Mouse (Mus musculus) right cerebral cortex, postnatal 4 days (tissue): Measurements from ENCODE around the gene H2al1m.
A peak's percentile ranks its signal among the peaks of the same experiment; 100 is the strongest.
"Not testable (repeated sequence)": the region's sequence is repeated elsewhere in the genome, so short reads cannot be mapped to it uniquely, and the experiment has no call there.

ENCODE experiments used
- DNase-seq: peaks from one replicate; pipeline ENCODE4 v3.0.0-alpha.2; 2022

Gene H2al1m

DNA sequence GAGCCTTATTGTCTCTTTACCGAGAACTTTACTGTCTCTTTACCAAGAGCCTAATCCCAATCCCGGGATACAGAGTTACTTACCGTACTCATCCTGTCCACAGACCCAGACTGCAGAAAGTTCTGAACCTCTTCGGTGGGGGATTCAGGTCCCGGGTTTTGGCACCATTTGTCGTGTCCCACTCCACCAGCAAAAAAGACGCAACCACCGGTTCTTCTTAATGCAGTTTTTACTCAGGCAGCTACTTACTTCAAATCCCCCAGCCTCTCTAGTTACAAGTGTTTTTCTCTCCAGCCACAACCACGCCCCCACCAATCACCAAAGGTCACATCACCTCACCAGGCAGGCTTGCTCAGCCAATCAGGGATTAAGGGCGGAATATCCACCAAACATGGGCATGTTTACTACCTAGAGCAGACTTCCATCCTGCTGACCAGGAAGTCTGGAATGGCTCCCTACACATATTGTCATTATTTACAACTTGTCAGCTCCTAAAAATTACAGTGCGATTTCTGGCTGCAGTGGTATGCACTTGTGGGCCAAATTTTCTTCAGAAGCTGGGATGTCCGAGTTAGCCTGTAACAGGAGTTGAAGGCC lies 48.9 kb downstream of the H2al1m start:
- not testable (repeated sequence) for DNase-seq

DNA sequence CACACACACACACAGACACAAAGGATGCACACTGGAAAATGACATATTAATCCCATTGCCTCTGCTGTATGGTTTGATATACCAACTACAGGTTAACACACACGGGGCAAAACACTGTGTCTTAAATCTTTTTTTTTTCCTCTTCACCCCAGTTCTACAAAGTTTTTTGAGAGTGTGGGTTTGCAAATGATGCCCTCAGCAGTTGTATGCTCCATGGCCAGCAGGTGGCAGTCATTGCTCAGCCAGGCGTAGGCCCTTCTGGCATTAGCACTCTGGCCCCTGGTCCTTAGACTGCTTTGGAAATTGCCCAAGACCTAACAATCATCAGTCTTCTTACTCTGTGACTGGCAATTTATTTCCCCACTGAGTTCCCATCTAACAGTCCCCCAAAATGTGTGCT lies 49.5 kb downstream of the H2al1m start:
- peak; percentile 19 for DNase-seq
